Mouse (Mus musculus): Measurements from ENCODE around the gene Rpl35. TPM values are rescaled to one million over a fixed set of nuclear protein-coding genes. Genes with fewer than 3 reads are reported as not detected.

Rpl35 gene
- polyA plus RNA-seq (2012; rRNA removed; ENCODE audit: low replicate concordance) = 93.4 and 122 TPM in 2 replicates

DNA sequence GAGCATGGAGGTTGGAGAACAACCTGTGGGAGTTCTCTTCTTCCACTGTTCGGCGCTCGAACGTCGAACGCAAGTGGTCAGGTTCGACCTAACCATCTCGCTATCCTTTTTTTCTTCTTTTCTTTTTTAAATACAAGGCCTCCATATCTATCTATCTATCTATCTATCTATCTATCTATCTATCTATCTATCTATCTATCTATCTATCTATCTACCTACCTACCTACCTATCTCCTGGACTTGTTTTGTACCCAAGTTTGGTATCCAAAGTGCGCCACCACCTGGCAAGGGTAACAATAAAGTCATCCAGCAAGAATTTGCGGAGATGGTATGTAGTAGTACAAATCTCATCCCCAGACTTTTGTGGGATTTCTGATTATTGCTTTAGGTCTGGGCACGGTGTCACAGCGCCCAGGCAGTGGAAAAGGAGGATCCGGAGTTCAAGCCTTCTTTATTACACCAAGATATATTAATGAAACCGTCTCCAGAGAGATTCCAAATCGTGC, at the start of gene Rpl35:
Rpl35 (minus strand) TSS at position 51 of the 506 bp plus-strand sequence.

DNA sequence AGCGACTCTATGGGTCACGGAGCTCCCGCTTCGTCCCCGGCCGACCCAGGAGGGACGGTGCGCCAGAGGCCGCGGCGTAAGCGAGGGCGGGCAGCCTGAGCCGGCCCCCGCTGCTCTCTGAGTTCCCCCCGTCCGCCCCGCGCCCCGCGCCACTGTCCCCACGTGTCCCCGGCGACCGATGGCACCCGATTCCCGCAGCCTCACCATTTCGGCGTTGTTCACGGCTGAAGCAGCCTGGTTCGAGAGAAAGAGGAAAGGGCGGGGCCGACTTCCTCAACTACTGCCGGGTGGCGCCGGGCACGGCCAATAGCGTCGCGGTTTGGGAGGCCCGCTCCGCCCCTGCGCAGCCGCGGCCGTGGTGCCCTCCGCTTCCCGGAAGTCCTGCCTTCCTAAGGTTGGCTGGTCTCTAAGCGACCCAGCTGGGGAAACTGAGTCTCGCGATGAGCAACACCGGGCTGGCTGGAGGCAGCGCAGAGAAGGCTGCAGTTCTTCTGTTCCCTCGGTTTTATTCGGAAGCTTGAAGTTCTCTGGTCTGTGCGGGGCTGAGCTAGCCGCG, 466 bp downstream of the Rpl35 start, which contains the start of gene Arpc5l:
Arpc5l (plus strand) TSS at position 469 of the 556 bp plus-strand sequence.

DNA sequence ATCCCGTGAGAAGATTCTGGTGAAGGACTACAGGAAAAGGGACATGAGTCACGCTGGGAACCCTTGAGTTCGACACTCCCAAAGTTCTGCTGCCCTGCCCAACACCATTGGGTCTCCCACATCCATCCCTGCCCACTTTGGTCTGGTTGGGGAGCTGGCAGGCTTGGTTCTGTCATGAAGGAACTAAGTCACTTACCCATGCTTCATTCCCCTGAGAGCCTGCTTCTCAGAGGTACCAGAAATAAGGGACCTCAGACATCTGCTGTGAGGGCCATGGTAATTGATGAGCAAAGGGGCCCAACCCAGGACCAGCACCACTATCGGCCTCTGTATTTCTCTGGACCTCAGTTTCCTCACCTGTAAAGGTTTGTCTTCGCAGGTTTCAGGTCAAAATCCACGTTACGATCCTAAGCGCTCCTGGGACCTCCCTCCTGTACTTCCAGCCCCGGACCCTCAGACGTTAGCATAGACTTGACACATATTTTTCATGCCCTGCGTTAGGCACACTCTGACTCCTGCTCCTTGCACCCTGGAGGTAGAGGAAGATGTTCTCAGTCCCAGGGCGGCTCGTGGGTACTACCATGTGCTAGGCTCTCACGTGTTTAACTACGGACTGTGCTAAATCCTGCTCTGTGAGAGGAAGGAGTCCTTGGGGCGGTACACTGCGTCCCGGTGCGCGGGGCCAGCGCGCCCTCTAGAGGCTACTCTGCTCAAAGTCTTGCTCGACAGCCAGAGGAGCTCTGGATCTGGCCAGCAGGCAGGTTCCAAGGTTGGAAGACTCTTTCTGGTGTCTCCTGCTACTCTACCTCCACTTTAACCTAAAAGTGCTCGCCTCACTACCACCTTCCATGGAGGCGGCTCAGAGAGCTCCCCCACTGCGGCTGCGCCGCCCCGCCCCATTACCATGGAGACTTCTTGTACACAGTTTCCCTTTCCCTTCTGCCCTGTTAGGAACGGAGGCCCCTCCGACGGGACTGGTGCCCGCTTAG, 7.7 kb downstream of the Rpl35 start, which contains the start of gene Wdr38:
Wdr38 (plus strand) TSS at position 91 of the 989 bp plus-strand sequence.

Other genes starting within 250 kb of the Rpl35 start
- 2.6 and 5.7 TPM in 2 replicates for gene Nr6a1, start 77.9 kb downstream of the Rpl35 start, polyA plus RNA-seq (2012; rRNA removed; ENCODE audit: low replicate concordance)
- 6.9 and 8.7 TPM in 2 replicates for gene Olfml2a, start 73.6 kb downstream of the Rpl35 start, polyA plus RNA-seq (2012; rRNA removed; ENCODE audit: low replicate concordance)
- gene Wdr38, start 8.1 kb downstream of the Rpl35 start, polyA plus RNA-seq (2012; rRNA removed; ENCODE audit: low replicate concordance) = 0.44 and 1.1 TPM in 2 replicates
- 30.2 and 66.1 TPM in 2 replicates for gene Arpc5l, start 276 bp downstream of the Rpl35 start, polyA plus RNA-seq (2012; rRNA removed; ENCODE audit: low replicate concordance)
- gene Golga1, start 59.9 kb upstream of the Rpl35 start, polyA plus RNA-seq (2012; rRNA removed; ENCODE audit: low replicate concordance) = 6.0 and 18.1 TPM in 2 replicates
- 0.78 and 1.6 TPM in 2 replicates for gene Scai, start 185.1 kb upstream of the Rpl35 start, polyA plus RNA-seq (2012; rRNA removed; ENCODE audit: low replicate concordance)
- gene Ppp6c, start 220.8 kb upstream of the Rpl35 start, polyA plus RNA-seq (2012; rRNA removed; ENCODE audit: low replicate concordance) = 14.8 and 33.4 TPM in 2 replicates